Mouse (Mus musculus) retina, postnatal 7 days (tissue): ENCODE measurements around the gene Mul1.
"Not testable (repeated sequence)": the region's sequence is repeated elsewhere in the genome, so short reads cannot be mapped to it uniquely, and the experiment has no call there.

Experiments used
- DNase-seq: peaks from one replicate; pipeline ENCODE4 v3.0.0-alpha.2; 2012; ENCODE audit warnings: low read depth, low spot score

The Mul1 gene

GRCm38 (mm10) chr4:138434347-138435316 is at the start of gene Mul1:
TSS of gene Mul1 (plus strand) at chr4:138434671.
- peak; percentile 90 for DNase-seq

GRCm38 (mm10) chr4:138393703-138394102 is 40.8 kb upstream of the Mul1 start:
- no peak for DNase-seq

- DNase-seq, result no peak
These were observed 39.1 kb upstream of the Mul1 start for GRCm38 (mm10) chr4:138395087-138395970.

GRCm38 (mm10) chr4:138395971-138396645 is 38.4 kb upstream of the Mul1 start, which contains the start of gene Fam43b:
TSS of gene Fam43b (minus strand) at chr4:138396528.
- DNase-seq, result no peak

- DNase-seq, result no peak
These were observed 37.8 kb upstream of the Mul1 start for GRCm38 (mm10) chr4:138396711-138397110.

GRCm38 (mm10) chr4:138404806-138405205 is 29.7 kb upstream of the Mul1 start:
- DNase-seq, result no peak

- no peak for DNase-seq
These were observed 26.8 kb upstream of the Mul1 start for GRCm38 (mm10) chr4:138407479-138408194.

- no peak for DNase-seq
These were observed 23.5 kb upstream of the Mul1 start for GRCm38 (mm10) chr4:138411011-138411410.

GRCm38 (mm10) chr4:138411504-138412121 is 22.9 kb upstream of the Mul1 start:
- no peak for DNase-seq

GRCm38 (mm10) chr4:138414725-138415124 is 19.7 kb upstream of the Mul1 start:
- no peak for DNase-seq

- DNase-seq, result no peak
These were observed 18.5 kb upstream of the Mul1 start for GRCm38 (mm10) chr4:138415991-138416390.

- DNase-seq, result no peak
These were observed 18.1 kb upstream of the Mul1 start for GRCm38 (mm10) chr4:138416414-138416813.

- no peak for DNase-seq
These were observed 16.6 kb upstream of the Mul1 start for GRCm38 (mm10) chr4:138417882-138418281.

GRCm38 (mm10) chr4:138418340-138418957 is 16.0 kb upstream of the Mul1 start:
- no peak for DNase-seq

- DNase-seq, result no peak
These were observed 9.4 kb upstream of the Mul1 start for GRCm38 (mm10) chr4:138425028-138425427.

GRCm38 (mm10) chr4:138425604-138426003 is 8.9 kb upstream of the Mul1 start:
- not testable (repeated sequence) for DNase-seq

GRCm38 (mm10) chr4:138426778-138427705 is 7.4 kb upstream of the Mul1 start:
- peak; percentile 68 for DNase-seq

- DNase-seq, result peak; percentile 24
These were observed 4.7 kb upstream of the Mul1 start for GRCm38 (mm10) chr4:138429778-138430177.

GRCm38 (mm10) chr4:138431340-138431739 is 3.1 kb upstream of the Mul1 start:
- DNase-seq, result no peak
